Mouse (Mus musculus) right cerebral cortex, adult 2 months (tissue): ENCODE measurements around the gene Grin2c.

ENCODE experiments used
- DNase-seq, 2 experiments: peaks; one replicate each; pipeline ENCODE4 v3.0.0; 2021 to 2022; ENCODE audit warnings: low spot score in 2 of 2

The Grin2c gene

DNA sequence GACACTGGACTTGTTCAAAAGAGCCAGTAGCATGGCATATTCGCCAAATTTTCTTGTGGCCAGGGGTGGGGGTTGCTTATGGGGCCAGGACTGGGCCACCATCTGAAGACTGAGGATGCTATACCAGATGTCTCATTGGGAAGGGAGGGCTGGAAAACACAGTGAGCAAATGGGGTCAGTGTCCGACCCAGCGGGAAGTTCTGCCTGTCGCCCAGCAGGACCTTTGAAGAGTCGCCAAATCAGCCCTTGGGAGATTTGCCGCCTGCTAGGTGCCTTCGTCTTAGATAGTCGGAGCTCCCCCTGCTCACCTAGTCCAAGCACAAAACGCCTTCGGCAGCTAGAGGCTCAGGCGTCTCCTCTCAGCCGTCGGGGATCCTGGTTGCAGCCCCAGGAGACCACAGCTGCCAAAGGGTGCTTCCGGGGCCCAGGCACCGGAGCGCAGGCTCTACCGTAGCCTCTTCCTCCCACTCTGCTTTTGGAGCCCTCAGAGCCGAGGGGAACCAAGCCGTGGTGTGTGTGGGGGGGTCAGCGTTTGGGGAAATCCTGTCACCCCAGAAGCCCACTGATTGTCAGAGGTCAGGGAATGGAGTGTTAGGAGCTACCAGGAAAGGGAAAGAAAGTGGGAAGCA, 1.2 kb downstream of the Grin2c start:
- no peak for DNase-seq

- no peak for DNase-seq
These were observed 2.0 kb downstream of the Grin2c start for GRCm38 (mm10) chr11:115264862-115265668.

GRCm38 (mm10) chr11:115264136-115264861, 2.7 kb downstream of the Grin2c start:
- DNase-seq: no peak

DNA sequence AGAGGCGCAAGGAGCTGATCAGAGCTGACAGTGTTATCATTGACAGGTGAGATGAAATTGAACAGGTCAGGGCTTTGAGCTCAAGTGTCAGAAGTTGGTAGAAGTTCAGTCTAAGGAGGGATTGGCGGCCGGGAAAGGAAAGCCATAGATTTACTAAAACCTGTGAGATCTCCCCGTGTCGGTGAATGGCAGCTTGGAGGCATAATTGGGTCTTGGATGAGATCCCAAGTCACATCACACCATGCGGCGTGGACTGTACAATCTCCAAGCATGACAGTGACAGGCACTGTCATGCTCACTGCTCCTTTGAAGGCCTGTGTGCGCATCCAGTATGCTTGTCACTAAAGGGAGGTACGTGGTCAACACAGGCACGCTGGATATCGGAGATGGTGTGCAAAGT, 4.1 kb downstream of the Grin2c start:
- DNase-seq: no peak

- no peak for DNase-seq
These were observed 7.9 kb downstream of the Grin2c start for GRCm38 (mm10) chr11:115259134-115259533.

DNA sequence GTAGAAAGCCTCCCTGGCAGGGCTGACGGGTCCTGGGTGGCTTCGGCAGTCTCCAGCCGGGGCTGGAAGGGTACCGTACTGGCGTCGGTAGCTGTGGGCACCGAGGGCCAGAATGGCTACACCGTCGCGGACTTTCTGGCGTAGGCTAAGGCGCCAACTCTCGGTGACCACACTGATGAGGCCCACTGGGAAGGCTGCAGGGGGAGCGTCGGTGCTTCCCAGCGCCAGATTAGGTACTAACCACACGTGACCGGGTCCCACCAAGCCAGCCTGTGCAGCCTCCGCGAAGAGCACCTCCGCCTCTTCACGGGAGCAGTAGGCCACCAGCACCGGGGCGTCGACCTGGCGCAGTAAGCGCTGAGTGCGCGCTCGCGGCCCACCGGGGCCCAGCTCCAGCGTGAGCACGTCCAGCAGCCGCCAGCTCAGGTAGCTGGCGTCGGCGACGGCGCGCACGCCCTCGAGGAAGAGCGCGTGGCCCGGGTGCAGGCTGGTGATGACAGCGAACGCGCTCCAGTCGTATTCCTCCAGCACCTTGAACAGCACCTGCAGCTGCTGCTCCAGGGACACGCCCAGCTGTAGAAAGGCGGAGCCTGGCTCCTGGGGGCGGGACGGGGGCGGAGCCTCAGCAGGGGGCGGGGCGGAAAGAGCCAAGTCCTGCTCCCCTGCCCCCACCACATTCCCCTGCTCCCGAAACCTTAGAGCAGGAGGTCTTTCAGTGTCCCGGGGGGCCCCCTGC, 9.1 kb downstream of the Grin2c start:
- no peak for DNase-seq

GRCm38 (mm10) chr11:115251258-115251657, 15.8 kb downstream of the Grin2c start:
- no peak for DNase-seq

DNA sequence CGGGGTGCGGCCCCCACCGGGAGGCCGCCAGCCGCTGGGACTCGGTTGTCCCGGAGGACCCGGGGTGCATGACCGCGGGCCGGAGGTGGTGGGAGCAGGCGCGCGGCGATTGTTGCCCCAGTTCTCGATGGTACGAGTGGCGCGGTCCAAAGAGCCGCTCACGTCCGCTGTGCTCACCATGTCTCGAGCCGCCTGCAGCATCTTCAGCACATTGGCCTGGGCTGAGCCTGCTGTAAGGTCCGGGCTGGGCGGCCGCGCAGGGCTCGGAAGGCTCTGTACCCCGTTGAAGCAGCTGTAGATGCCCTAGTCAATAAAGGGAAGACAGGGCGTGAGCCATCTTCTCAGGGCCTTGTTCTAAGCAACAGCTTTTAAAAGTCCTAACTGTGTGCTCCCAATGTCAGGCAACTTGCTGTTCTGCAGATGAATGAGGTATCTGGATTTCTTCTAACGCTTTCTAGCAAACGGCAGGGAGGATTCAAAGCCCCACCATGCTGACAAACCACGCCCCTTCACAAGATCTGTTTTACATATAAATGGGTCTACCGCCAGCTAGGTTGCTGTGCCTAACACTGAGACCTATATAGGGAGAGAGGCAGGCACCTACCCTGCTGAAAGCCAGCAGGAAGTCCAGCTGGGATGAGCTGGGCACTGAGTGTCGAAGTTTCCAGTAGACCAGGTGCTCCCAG, 16.5 kb downstream of the Grin2c start:
- DNase-seq: no peak

DNA sequence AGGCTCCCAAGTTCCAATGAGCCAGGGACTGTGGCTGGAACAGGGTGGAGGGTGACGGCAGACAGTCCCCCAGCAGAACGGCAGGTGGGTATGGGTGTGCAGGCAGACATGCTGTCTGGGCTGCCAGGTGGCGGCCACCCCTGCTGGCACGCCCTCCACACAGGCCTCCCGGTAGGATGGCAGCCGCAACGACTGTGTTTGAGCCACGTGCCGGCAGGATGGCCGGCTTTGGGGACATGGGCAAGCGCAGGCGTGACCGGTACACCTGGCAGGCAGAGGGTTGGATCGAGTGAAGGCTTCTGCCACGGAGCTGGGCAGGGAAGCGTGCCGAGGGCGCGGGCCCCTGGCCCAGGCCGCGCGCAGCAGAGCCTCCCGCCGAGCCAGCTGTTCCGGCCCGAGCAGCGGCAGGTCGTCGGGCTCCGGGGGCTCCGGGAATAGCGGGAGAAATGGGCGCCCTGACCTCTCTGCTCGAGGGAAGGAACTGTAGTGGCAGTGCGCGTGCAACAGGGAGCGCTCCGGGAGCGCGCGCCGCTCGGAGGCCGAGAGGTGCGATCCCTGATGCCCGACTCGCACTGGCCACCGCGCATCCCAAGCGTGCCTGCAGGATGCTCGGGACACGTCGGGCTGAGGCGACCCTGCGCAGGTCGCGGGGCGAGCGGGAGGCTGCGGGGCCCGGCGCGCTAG, 17.2 kb downstream of the Grin2c start:
- DNase-seq: no peak

GRCm38 (mm10) chr11:115247945-115248344, 19.1 kb downstream of the Grin2c start:
- no peak for DNase-seq

- no peak for DNase-seq
These were observed 19.8 kb downstream of the Grin2c start for GRCm38 (mm10) chr11:115247240-115247639.

DNA sequence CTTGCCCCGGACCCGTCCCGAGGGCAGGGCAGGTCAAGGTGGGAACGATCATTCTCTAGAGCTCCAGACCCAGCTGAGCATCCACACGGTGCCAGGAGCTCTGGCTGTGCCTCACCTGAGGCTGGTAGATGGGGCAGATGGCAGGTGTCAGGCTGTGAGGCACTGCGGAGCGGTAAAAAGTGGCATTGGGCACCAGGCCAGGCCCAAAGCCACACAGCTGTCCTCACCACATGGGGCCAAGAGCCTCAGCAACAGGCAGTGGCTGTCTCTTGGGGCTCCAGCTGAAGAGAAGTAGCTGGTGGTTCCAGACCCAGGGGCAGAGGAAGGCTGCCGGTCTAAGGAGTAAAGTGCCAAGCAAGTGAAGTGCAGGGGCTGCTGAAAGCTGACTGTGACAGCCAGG, 20.7 kb downstream of the Grin2c start:
- DNase-seq: no peak

DNA sequence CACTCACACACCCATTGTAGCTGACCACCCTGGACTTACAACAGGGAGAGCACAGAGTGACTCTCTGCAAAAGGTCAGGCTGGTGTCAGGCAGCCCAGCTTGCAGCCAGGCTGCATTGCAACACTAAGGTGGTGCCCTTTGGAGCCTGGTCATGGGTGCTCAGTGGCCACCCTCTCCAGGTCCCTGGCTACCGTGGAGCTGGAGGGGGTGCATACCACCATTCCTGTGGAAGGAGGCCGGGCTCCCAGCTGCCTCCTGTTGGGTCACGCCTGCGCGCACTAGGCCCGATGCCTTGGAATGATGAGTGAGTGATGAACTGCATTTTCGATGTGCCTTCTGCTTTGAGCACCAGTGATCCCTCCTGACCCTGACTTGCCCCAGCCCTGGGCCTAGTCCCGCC, 22.2 kb downstream of the Grin2c start:
- no peak for DNase-seq

DNA sequence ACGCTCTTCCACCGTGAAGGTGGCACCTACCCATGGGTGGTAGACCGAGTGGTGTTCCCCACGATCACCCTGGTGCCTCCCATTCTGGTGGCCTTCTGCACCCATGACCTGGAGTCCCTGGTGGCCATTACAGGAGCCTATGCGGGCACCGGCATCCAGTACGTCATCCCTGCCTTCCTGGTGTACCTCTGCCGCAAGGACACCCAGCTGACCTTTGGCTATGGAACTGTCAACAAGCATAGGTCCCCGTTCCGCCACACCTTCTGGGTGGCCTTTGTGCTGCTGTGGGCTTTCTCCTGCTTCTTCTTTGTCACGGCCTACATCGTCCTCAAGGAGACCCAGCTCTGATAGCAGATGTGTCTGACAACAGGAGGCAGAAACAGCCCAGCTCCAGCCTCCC, 23.3 kb downstream of the Grin2c start:
- DNase-seq: no peak

DNA sequence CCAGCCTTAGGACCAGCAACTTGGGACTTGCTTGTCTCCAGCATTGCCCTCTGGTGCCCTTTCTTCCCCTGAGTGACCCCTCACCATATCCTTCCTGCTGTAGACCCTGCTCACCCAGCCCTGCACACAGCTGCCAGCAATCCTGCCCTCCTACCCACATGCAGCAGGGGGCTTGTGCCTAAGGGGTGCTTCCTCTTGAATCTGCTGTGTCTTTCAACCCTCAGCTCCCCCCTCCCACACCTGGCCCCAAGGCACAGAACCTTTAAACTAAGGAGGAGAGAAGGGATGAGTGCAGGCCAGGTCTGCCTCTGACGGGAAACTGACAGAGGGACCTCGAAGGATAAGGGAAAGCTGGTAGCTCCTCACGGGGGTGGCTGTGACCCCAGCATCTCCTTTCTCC, 24.3 kb downstream of the Grin2c start:
- no peak for DNase-seq

GRCm38 (mm10) chr11:115241402-115241801, 25.6 kb downstream of the Grin2c start:
- no peak for DNase-seq

- no peak for DNase-seq
These were observed 30.5 kb downstream of the Grin2c start for GRCm38 (mm10) chr11:115236570-115236969.

DNA sequence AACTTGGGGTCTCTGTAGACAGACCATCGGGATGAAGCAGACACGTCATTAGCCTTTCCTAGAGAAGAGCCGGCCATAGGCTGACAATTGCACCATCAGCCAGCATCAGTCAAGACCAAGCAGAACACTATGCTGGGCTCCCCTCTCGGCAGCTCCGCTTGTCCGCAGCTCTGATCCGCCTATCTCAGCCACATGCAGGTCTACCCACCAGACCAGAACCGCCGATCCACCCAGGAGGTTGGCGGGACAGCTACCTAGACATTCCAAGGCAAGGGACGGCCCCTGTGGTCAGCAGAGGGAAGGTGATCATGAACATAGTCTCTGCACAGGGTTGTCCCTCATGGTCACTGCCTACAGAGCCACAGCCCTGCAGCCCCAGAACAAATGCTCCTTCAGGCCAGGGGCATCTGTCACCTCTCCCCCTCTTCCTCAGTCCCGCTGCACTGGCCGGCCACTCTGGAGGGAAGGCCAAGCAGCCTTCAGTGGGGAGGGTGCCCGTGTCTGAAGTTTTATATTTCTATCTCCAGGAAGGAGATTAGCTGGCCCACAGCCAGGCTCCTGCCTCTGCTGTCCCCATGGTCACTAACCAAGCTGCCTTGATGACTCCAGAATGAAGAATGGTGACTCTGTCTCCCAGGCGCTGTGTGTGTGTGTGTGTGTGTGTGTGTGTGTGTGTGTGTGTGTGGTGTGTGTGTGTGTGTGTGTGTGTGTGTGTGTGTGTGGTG, 32.6 kb downstream of the Grin2c start:
- no peak for DNase-seq

- DNase-seq: peak; percentile 24 to 44
These were observed 33.3 kb downstream of the Grin2c start for GRCm38 (mm10) chr11:115233526-115234290.
